Mouse (Mus musculus) midbrain, postnatal 0 days (tissue): ENCODE results near the gene Hs2st1. TPM values are rescaled to one million over a fixed set of nuclear protein-coding genes. Genes with fewer than 3 reads are reported as not detected.
A peak's percentile ranks its signal among the peaks of the same experiment; 100 is the strongest.

Experiments
- ATAC-seq: fragments of 200-750 bp; cut with Nextera tagmentation; 2 replicates; pipeline ENCODE4 v1.8.0; 2017; ENCODE audit warnings: moderate number of reproducible peaks, mild to moderate bottlenecking, moderate TSS enrichment, moderate library complexity; ENCODE audit not compliant: low FRiP score
- DNase-seq: peaks from one replicate; pipeline ENCODE4 v3.0.0-alpha.2; 2015; ENCODE audit warnings: low spot score
- H3K27ac ChIP-seq: fragments of 300-500 bp; sonication (generic); 2 replicates; pipeline ENCODE4 v1.5.1; 2014; ENCODE audit warnings: low read depth, mild to moderate bottlenecking, low read length, mixed read lengths
- H3K27me3 ChIP-seq: fragments of 300-500 bp; sonication (generic); 2 replicates; pipeline ENCODE4 v1.6.1; 2014; ENCODE audit warnings: low read length, control low read depth, mixed read lengths; ENCODE audit not compliant: insufficient read depth
- H3K36me3 ChIP-seq: fragments of 300-500 bp; sonication (generic); 2 replicates; pipeline ENCODE4 v1.6.1; 2014; ENCODE audit warnings: low read length, control low read depth, mixed read lengths; ENCODE audit not compliant: insufficient read depth
- H3K4me1 ChIP-seq: fragments of 300-500 bp; sonication (generic); 2 replicates; pipeline ENCODE4 v1.6.1; 2014; ENCODE audit warnings: mild to moderate bottlenecking, control low read depth, antibody characterized with exemption, low read length, mixed read lengths; ENCODE audit not compliant: insufficient read depth
- H3K4me2 ChIP-seq: fragments of 300-500 bp; sonication (generic); 2 replicates; pipeline ENCODE4 v1.6.1; 2014; ENCODE audit warnings: low read depth, mild to moderate bottlenecking, low read length, mixed read lengths; ENCODE audit not compliant: poor library complexity, severe bottlenecking
- H3K4me3 ChIP-seq: fragments of 300-500 bp; sonication (generic); 2 replicates; pipeline ENCODE4 v1.5.1; 2014; ENCODE audit warnings: low read depth, mild to moderate bottlenecking, low read length, moderate library complexity
- H3K9ac ChIP-seq: fragments of 300-500 bp; sonication (generic); replicated peaks from 2 replicates; pipeline ENCODE4 v1.6.1; 2014; ENCODE audit warnings: mild to moderate bottlenecking, low read length, moderate library complexity, mixed read lengths; ENCODE audit not compliant: poor library complexity, severe bottlenecking
- H3K9me3 ChIP-seq: fragments of 300-500 bp; sonication (generic); 2 replicates; pipeline ENCODE4 v1.6.1; 2016; ENCODE audit warnings: low read length, control low read depth
- CTCF ChIP-seq: IDR thresholded peaks from 2 replicates; pipeline ENCODE4 v1.5.1; 2016; ENCODE audit warnings: antibody characterized with exemption, mild to moderate bottlenecking
- WGBS: fragments of 180-500 bp; shearing (Covaris S2); extraction: QIAGEN DNeasy Blood & Tissue Kit; methylation state at CpG from one replicate; pipeline ENCODE4 v1.1.7; 2014; 5-methylcytosine and 5-hydroxymethylcytosine counted together
- polyA plus RNA-seq: library from polyadenylated mRNA; unstranded; fragments of >200 nt; fragmentation: Nextera tagmentation; extraction: Ambion mirVana; gene quantifications from 2 replicates; pipeline ENCODE4 v1.2.1, GENCODE M21; 2015
- total RNA-seq: library from RNA; depleted of rRNA; stranded (reverse); fragments of >200 nt; gene quantifications from 2 replicates; pipeline ENCODE4 v1.2.3, GENCODE M21; 2014

Gene Hs2st1
- total and polyA plus RNA-seq, 2 experiments from 2014 or later = 13.4 to 48.5 TPM

DNA sequence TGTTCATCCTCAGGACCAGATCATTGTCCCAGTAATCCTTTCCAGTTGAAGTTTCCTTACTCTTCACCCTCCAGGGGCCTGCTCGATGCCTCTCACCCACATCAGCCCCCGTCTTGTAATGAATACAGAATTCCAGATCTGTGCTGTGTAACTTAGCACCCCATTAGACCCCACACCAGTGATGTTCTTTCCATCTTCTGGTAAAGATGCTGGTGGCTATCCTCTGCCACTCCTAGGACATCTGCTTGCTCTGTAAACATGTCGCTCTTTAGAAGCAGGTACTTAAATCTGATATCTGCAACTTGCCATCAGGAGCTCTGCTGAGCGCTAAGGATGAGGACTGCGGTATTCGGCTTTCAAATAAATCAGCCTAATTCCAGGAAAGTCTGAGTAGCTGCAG, 44.3 kb upstream of the Hs2st1 start:
- no peaks in the 10 kb centered on the region for H3K9me3 ChIP-seq
- no peak overlapping the region for H3K4me3 ChIP-seq
- no peak overlapping the region for H3K4me2 ChIP-seq
- H3K36me3 ChIP-seq = no peaks in the 10 kb centered on the region
- DNase-seq = no peak
- H3K9ac ChIP-seq = no peak overlapping the region
- no peaks in the 10 kb centered on the region for H3K4me1 ChIP-seq
- no peaks in the 10 kb centered on the region for H3K27me3 ChIP-seq
- no peak overlapping the region for H3K27ac ChIP-seq
- TF ChIP-seq CTCF = no peak
- whole genome bisulfite sequencing = 79% methylated on average over 6 of the region's 6 CpGs
- no peak for ATAC-seq

DNA sequence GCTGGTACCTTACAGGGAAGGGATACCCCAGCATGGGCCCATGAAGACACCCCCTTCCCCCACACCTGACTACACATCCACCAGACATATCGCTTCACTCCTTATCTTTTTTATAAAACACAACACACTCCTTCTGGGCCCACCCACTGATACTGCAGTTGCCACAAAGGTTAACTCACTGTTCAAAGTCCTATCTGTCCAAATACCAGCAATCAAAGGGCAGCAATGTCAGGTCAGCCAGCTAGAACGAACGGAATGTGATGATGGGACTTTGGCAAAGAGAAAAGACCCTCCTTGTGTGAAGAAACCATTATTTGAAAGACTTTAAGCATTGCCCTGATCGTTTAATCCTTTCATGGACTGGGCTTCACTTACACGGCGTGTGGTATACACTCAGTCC, 42.4 kb upstream of the Hs2st1 start:
- Histone ChIP-seq H3K36me3 (no peaks in the 10 kb centered on the region), H3K9ac (no peak overlapping the region), H3K4me3 (no peak overlapping the region), H3K9me3 (no peaks in the 10 kb centered on the region), H3K4me2 (no peak overlapping the region), H3K4me1 (no peaks in the 10 kb centered on the region), H3K27me3 (no peaks in the 10 kb centered on the region), H3K27ac (no peak overlapping the region)
- no peak for TF ChIP-seq CTCF
- ATAC-seq (no peak), DNase-seq (no peak)
- WGBS = 73% methylated on average over 6 of the region's 6 CpGs

DNA sequence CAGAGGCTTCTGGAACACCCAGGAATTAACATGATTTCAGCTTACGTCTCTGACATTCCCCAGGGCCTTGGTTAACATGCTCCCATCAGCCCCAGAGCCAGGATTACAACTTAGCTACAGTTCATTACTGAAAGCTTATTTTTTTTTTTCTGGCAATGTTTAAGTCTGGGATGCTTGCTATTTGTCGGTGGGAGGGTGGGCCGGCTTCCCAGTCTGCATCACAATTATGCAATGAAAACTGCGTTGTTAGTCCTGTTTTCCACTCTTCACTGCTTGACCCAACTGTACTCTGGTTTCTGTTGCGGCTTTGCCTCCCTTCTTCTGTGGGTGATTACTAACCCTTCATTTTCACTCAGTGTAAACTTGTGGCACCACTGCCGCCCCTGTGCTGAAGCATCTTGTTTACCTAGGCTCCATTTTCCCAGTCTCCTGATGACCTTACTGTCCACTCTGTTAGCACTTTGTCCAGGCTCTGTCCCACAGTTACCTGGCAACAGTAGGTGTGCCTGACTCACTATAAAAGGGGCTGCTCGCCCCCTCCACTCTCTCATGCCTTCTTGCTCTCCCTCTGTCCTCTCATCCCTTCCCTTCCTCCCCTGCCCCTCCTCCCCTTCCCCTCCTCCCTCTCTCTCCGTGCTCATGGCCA, 41.8 kb upstream of the Hs2st1 start:
- no peaks in the 10 kb centered on the region for H3K27me3 ChIP-seq
- H3K9ac ChIP-seq = no peak overlapping the region
- no peak for TF ChIP-seq CTCF
- DNase-seq = peak; percentile 10
- ATAC-seq = no peak
- H3K27ac ChIP-seq = no peak overlapping the region
- WGBS = 40% methylated on average over 8 of the region's 8 CpGs
- no peak overlapping the region for H3K4me3 ChIP-seq
- no peaks in the 10 kb centered on the region for H3K4me1 ChIP-seq
- H3K9me3 ChIP-seq = no peaks in the 10 kb centered on the region
- H3K4me2 ChIP-seq = no peak overlapping the region
- no peaks in the 10 kb centered on the region for H3K36me3 ChIP-seq

DNA sequence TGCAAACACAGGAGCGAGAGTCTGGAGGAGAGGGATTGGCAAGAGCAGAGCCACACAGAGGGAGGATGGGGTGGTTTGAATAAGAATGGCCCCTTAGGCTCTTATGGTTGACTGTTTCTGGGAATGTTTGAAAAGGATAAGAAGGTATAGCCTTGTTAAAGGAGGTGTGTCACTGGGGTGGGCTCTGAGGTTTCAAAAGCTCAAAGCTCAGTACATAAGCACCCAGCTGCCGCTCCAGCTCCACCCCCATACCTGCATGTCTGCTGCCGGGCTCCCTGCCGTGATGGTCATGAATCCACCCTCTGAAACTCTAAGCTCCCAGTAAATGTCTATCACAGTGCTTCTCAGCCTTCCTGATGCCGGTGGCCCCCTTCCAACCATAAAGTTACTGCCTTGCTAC, 40.8 kb upstream of the Hs2st1 start:
- no peak overlapping the region for H3K9ac ChIP-seq
- H3K27me3 ChIP-seq = no peaks in the 10 kb centered on the region
- H3K4me1 ChIP-seq = no peaks in the 10 kb centered on the region
- WGBS = 39% methylated on average over 5 of the region's 5 CpGs
- no peak overlapping the region for H3K27ac ChIP-seq
- no peak for ATAC-seq
- no peaks in the 10 kb centered on the region for H3K9me3 ChIP-seq
- TF ChIP-seq CTCF = no peak
- no peak for DNase-seq
- H3K4me2 ChIP-seq = no peak overlapping the region
- no peak overlapping the region for H3K4me3 ChIP-seq
- H3K36me3 ChIP-seq = no peaks in the 10 kb centered on the region

DNA sequence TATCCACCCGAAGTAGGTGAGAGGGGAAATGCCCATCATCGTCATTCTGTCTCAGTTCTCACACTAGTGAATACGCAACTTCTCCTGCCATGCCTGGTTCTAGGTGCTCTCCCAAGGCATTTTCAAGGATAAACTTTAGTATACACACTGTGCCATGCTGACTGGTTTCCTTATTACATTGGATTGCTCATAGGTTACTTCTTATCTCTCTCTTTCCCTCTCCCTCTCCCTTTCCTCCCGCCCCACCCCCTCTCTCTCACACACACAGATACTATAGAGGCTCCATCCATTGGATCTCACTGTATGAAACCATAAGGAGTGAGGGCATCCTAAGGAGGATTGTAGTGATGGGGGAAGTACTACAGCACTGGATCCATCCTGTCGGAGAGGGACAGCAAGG, 38.1 kb upstream of the Hs2st1 start:
- Histone ChIP-seq H3K9me3 (no peaks in the 10 kb centered on the region), H3K9ac (no peak overlapping the region), H3K4me3 (no peak overlapping the region), H3K4me1 (0 out of 2 replicates have a peak, but pooled peaks cover 2% of the 10 kb centered on the region), H3K27ac (no peak overlapping the region), H3K27me3 (no peaks in the 10 kb centered on the region), H3K36me3 (no peaks in the 10 kb centered on the region), H3K4me2 (no peak overlapping the region)
- TF ChIP-seq CTCF = no peak
- no peak for DNase-seq
- no peak for ATAC-seq
- WGBS = 95% methylated on average over 5 of the region's 5 CpGs

DNA sequence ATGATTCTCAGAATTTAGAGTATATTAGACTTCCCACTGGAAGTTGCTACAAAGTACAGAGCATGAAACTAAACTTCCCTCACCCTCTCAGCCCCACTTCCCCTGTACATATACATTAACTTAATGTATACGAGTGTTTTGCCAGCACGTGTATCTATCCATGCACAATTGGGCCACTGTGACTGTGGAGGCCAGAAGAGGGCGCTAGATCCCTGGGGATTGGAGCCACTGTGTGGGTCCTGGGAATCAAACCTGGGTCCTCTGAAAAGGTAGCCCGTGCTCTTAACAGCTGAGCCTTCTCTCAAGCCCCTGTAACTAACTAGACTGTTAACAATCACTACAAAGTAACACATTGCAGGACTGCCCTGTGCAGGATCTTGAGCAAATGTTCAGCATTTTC, 36.5 kb upstream of the Hs2st1 start:
- no peak overlapping the region for H3K4me3 ChIP-seq
- H3K27me3 ChIP-seq = no peaks in the 10 kb centered on the region
- no peak for DNase-seq
- peak; percentile 41 for TF ChIP-seq CTCF
- no peak overlapping the region for H3K4me2 ChIP-seq
- H3K9ac ChIP-seq = no peak overlapping the region
- no peak for ATAC-seq
- 72% methylated on average over 4 of the region's 4 CpGs for WGBS
- H3K27ac ChIP-seq = no peak overlapping the region
- H3K9me3 ChIP-seq = no peaks in the 10 kb centered on the region
- H3K4me1 ChIP-seq = 0 out of 2 replicates have a peak, but pooled peaks cover 2% of the 10 kb centered on the region
- no peaks in the 10 kb centered on the region for H3K36me3 ChIP-seq
